19 mouse cellular contexts compared by ENCODE assay signal in the genomic region with DNA sequence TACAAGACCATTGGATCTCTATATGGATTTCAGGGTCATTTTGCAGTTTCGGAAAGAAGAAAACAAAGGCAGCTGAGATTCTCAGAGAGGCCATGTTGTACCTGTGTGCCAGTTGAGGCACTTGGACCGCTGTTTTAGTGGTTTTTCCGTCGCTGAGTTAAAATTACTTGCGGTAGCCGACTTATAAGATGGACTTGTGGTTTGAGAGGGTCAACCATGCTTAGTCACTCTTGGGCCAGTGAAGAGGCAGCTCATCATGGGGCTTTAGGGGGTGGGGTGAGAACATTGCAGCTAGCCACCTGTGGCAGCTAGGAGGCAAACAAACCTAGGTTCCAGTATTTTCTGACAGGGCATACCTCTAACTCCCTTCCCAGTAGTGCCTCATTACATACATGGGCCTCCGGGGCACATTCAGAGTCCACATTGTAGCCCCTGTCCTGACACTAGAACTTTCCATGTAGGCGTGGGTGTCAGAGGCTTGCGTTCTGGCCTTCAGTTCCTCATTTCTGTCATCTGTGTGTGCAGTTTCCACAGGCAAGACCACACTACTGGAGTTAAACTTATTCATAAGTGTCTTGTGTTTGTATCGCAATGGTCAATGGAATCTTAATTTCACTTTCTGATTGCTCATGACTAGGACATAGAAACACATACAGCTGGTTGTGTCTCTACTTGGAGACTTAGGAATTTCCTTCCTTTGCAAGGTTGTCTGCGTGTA. TPM values are rescaled to one million over a fixed set of nuclear protein-coding genes. Genes with fewer than 3 reads are reported as not detected.
A peak's percentile ranks its signal among the peaks of the same experiment; 100 is the strongest.
DNase-seq lines count a peak whose midpoint lies in the region; ATAC-seq and TF ChIP-seq lines count a peak whose summit lies in the region.
"Had no signal": no experiment of that assay in that cellular context is flagged by ENCODE, and none has a peak within 500 bp of the region (broad histone marks: within the 10 kb centered on the region; RNA-seq: fewer than 3 reads in every experiment).

No protein-coding gene starts in this region.

- H3K4me2 ChIP-seq in heart, embryonic 12.5 days = no peak overlapping the region
- H3K4me2 ChIP-seq: embryonic facial prominence, embryonic 12.5 days; heart, embryonic 15.5 days; lung, embryonic 14.5 days; midbrain, embryonic 15.5 days; neural tube, embryonic 12.5 days had no signal

- H3K27me3 ChIP-seq in heart, embryonic 12.5 days (replicated peaks) = no peaks in the 10 kb centered on the region
- H3K27me3 ChIP-seq in G1E (ENCODE audit: insufficient read depth, low read length) = no peaks in the 10 kb centered on the region
- H3K27me3 ChIP-seq: embryonic facial prominence, embryonic 12.5 days; heart, embryonic 15.5 days; midbrain, embryonic 15.5 days; neural tube, embryonic 12.5 days had no signal

- DNase-seq in heart, adult 11 months = peak; percentile 92
- peak; percentile 88 for DNase-seq in 416B (ENCODE audit: low read depth)
- DNase-seq in G1E (ENCODE audit: low spot score) = peak; percentile 19
- DNase-seq in yolk sac, embryonic 10.5 days (ENCODE audit: low spot score) = no peak
- DNase-seq in urinary bladder, postnatal 36 days (ENCODE audit: low spot score in 2 of 2) = no peak
- DNase-seq in left cerebral cortex, postnatal 4 days = no peak
- DNase-seq: cerebellum, adult 11 months; cerebellum, postnatal 36 days; kidney, adult 11 months; kidney, postnatal 25 days; layer of hippocampus, adult 9-11 months; right cerebral cortex, postnatal 4 days had no signal

- no peaks in the 10 kb centered on the region for H3K9me3 ChIP-seq in heart, embryonic 12.5 days (replicated peaks)
- no peaks in the 10 kb centered on the region for H3K9me3 ChIP-seq in G1E (replicated peaks)
- H3K9me3 ChIP-seq: embryonic facial prominence, embryonic 12.5 days; heart, embryonic 15.5 days; midbrain, embryonic 15.5 days; neural tube, embryonic 12.5 days had no signal

- WGBS in heart, embryonic 12.5 days = 87% methylated on average over 11 of the region's 11 CpGs

- no peak for ATAC-seq in heart, embryonic 12.5 days (ENCODE audit: insufficient number of reproducible peaks, low FRiP score)
- peak; percentile 50 for ATAC-seq in G1E (ENCODE audit: extremely low read depth, insufficient number of reproducible peaks, low FRiP score, poor library complexity, severe bottlenecking)
- ATAC-seq in inflammation-experienced regulatory T-cells, adult 6 months = peak; percentile 4
- ATAC-seq: midbrain, embryonic 15.5 days had no signal

- no peak overlapping the region for H3K27ac ChIP-seq in heart, embryonic 12.5 days (ENCODE audit: poor library complexity, severe bottlenecking)
- H3K27ac ChIP-seq: embryonic facial prominence, embryonic 12.5 days; heart, embryonic 15.5 days; midbrain, embryonic 15.5 days; neural tube, embryonic 12.5 days had no signal

- no peak for TF ChIP-seq CTCF in G1E (IDR thresholded peaks at IDR 0.05; ENCODE audit: low read depth, low read length)

- intact Hi-C loops in left cerebral cortex, postnatal 4 days (cut with DNase I) = no loop called here

- peaks cover 38% of the 10 kb centered on the region for H3K4me1 ChIP-seq in heart, embryonic 12.5 days (replicated peaks)
- peaks cover 24% of the 10 kb centered on the region for H3K4me1 ChIP-seq in G1E (ENCODE audit: insufficient read depth, low read depth, low read length)

- H3K9ac ChIP-seq in heart, embryonic 12.5 days = no peak overlapping the region
- H3K9ac ChIP-seq: embryonic facial prominence, embryonic 12.5 days; heart, embryonic 15.5 days; lung, embryonic 14.5 days; midbrain, embryonic 15.5 days; neural tube, embryonic 12.5 days had no signal

- H3K4me3 ChIP-seq in heart, embryonic 12.5 days = no peak overlapping the region
- no peak overlapping the region for H3K4me3 ChIP-seq in G1E (ENCODE audit: low read depth, low read length)
- H3K4me3 ChIP-seq: embryonic facial prominence, embryonic 12.5 days; heart, embryonic 15.5 days; midbrain, embryonic 15.5 days; neural tube, embryonic 12.5 days had no signal

- H3K36me3 ChIP-seq in heart, embryonic 12.5 days = no peaks in the 10 kb centered on the region
- H3K36me3 ChIP-seq in G1E (replicated peaks) = peaks cover 73% of the 10 kb centered on the region
- H3K36me3 ChIP-seq: embryonic facial prominence, embryonic 12.5 days; heart, embryonic 15.5 days; midbrain, embryonic 15.5 days; neural tube, embryonic 12.5 days had no signal

RNA-seq across cellular contexts. Expression of a gene that starts 22.4 kb away (rescaled TPM):
- polyA plus RNA-seq in heart, embryonic 12.5 days (2016; fragmentation: Nextera tagmentation; extraction: Ambion mirVana) = 11.1 and 11.4 TPM in 2 replicates
- total RNA-seq in G1E (2014; fragmentation: Nextera tagmentation) (245 and 282 TPM in 2 replicates), G1E (2017) (51.1 and 56.6 TPM in 2 replicates)
- polyA plus RNA-seq in G1E (2012) = 51.0 and 52.2 TPM in 2 replicates
- 10 to 100 TPM; 59.7 to 94.2 (median 92.9) TPM for polyA plus RNA-seq in inflammation-experienced regulatory T-cells, adult 6 months (2017; shearing (Covaris generic))
- total RNA-seq in left cerebral cortex, postnatal 4 days (2021) = 10 to 100 TPM; 61.4 to 62.9 TPM

Comparison
In these comparisons a context has a peak if more than half of its experiments do, and no peak if none do; other contexts are left out.
1. DNase-seq: peak in heart, adult 11 months (single experiment), 416B (single experiment) and G1E (single experiment); none in yolk sac, embryonic 10.5 days (single experiment), urinary bladder, postnatal 36 days (0 of 2) and left cerebral cortex, postnatal 4 days (single experiment).